Mouse (Mus musculus) adrenal gland, postnatal 10 days (tissue): Measurements from ENCODE around the gene Map3k15. TPM values are rescaled to one million over a fixed set of nuclear protein-coding genes. Genes with fewer than 3 reads are reported as not detected.

Experiments
- DNase-seq: peaks from one replicate; pipeline ENCODE4 v3.0.0; 2021; ENCODE audit warnings: mixed read lengths
- long read RNA-seq, 2 experiments: library from polyadenylated mRNA; stranded (forward); transcript quantifications; one replicate each; pipeline ENCODE4 v2.0.0; 2021
- total RNA-seq, 2 experiments: library from RNA; stranded (reverse); gene quantifications; 2 replicates each; pipeline ENCODE4 v1.2.3; 2021

Gene Map3k15
- total RNA-seq = 1 to 10 TPM in 1 of 2 experiments, under 1 TPM in 1; 0.72 to 1.5 TPM
- long read RNA-seq, experiment 1 = 0 reads
- long read RNA-seq, experiment 2, partial matches to known transcripts = 1 of 2 reads
- long read RNA-seq, experiment 2, other reads (novel, unspliced or antisense) = 1 of 2 reads

GRCm38 (mm10) chrX:159988002-159988960, at the start of gene Map3k15:
Gene Map3k15 (plus strand): TSS chrX:159988433.
- DNase-seq = peak; percentile 79

GRCm38 (mm10) chrX:159942569-159942968, 45.7 kb upstream of the Map3k15 start:
- DNase-seq = no peak

- no peak for DNase-seq
Observed at GRCm38 (mm10) chrX:159943586-159943985, 44.6 kb upstream of the Map3k15 start.

GRCm38 (mm10) chrX:159953546-159954429, 34.4 kb upstream of the Map3k15 start:
- DNase-seq = no peak

GRCm38 (mm10) chrX:159954430-159954779, 33.8 kb upstream of the Map3k15 start:
- DNase-seq = no peak

GRCm38 (mm10) chrX:159955433-159955832, 32.8 kb upstream of the Map3k15 start:
- no peak for DNase-seq

GRCm38 (mm10) chrX:159961385-159961784, 26.8 kb upstream of the Map3k15 start:
- no peak for DNase-seq

GRCm38 (mm10) chrX:159963273-159963672, 25.0 kb upstream of the Map3k15 start:
- peak; percentile 62 for DNase-seq

- DNase-seq = no peak
Observed at GRCm38 (mm10) chrX:159963925-159964324, 24.3 kb upstream of the Map3k15 start.

- DNase-seq = no peak
Observed at GRCm38 (mm10) chrX:159969025-159969424, 19.2 kb upstream of the Map3k15 start.

- DNase-seq = no peak
Observed at GRCm38 (mm10) chrX:159971091-159971779, 17.0 kb upstream of the Map3k15 start.

GRCm38 (mm10) chrX:159973730-159974129, 14.5 kb upstream of the Map3k15 start:
- peak; percentile 13 for DNase-seq

GRCm38 (mm10) chrX:159976243-159976642, 12.0 kb upstream of the Map3k15 start:
- no peak for DNase-seq

GRCm38 (mm10) chrX:159995808-159996207, 7.6 kb downstream of the Map3k15 start:
- DNase-seq = no peak

- no peak for DNase-seq
Observed at GRCm38 (mm10) chrX:160053306-160053705, 65.1 kb downstream of the Map3k15 start.

GRCm38 (mm10) chrX:160054643-160055042, 66.4 kb downstream of the Map3k15 start:
- DNase-seq = no peak

- no peak for DNase-seq
Observed at GRCm38 (mm10) chrX:160091973-160092372, 103.7 kb downstream of the Map3k15 start.

- DNase-seq = no peak
Observed at GRCm38 (mm10) chrX:160107817-160108216, 119.6 kb downstream of the Map3k15 start.

GRCm38 (mm10) chrX:160113777-160114176, 125.5 kb downstream of the Map3k15 start:
- no peak for DNase-seq

GRCm38 (mm10) chrX:160116074-160116473, 127.8 kb downstream of the Map3k15 start:
- DNase-seq = no peak

- peak; percentile 66 for DNase-seq
Observed at GRCm38 (mm10) chrX:160116658-160117057, 128.4 kb downstream of the Map3k15 start.
